Comparison of ENCODE assay signal across 9 mouse cellular contexts in the genomic region with DNA sequence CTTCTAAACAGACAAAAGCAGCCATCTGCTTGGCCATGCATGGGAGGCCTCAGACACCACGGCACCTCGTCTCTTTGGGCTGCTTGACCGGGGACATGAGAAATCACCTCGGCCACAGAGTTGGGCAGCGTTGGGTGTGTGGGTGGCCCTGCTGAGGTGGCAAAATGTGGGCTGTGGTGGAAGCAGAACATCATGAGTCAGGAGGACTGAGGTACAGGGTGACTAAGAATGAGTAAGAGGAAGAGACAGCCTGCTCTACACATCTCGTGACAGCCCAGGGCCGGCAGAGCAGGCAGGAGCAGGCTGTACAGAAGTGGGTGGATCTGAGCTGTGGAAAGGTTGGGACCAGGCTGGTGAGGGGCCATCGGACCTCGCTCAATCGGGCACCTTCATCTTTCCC. TPM values are rescaled to one million over a fixed set of nuclear protein-coding genes. Genes with fewer than 3 reads are reported as not detected.
A peak's percentile ranks its signal among the peaks of the same experiment; 100 is the strongest.
DNase-seq lines count a peak whose midpoint lies in the region; TF ChIP-seq lines count a peak whose summit lies in the region.
"Had no signal": no experiment of that assay in that cellular context is flagged by ENCODE, and none has a peak within 500 bp of the region (broad histone marks: within the 10 kb centered on the region; RNA-seq: fewer than 3 reads in every experiment).

No protein-coding gene starts in this region.

- no peaks in the 10 kb centered on the region for H3K36me3 ChIP-seq in myocyte (ENCODE audit: control insufficient read depth, insufficient read depth)

- no peaks in the 10 kb centered on the region for H3K79me2 ChIP-seq in myocyte (ENCODE audit: control insufficient read depth, insufficient read depth)

- no peaks in the 10 kb centered on the region for H3K27me3 ChIP-seq in myocyte (ENCODE audit: control insufficient read depth, insufficient read depth, insufficient read length)
- H3K27me3 ChIP-seq: midbrain, embryonic 12.5 days had no signal

- no peak overlapping the region for H3K4me3 ChIP-seq in myocyte
- H3K4me3 ChIP-seq: midbrain, embryonic 12.5 days had no signal

- peak; percentile 26 to 34 for DNase-seq in spleen, postnatal 36 days (ENCODE audit: low spot score in 2 of 2)
- DNase-seq in spleen, adult 12 weeks (ENCODE audit: low spot score): no peak
- peak; percentile 55 for DNase-seq in adrenal gland, postnatal 25 days
- DNase-seq in layer of hippocampus, adult 18-20 months (ENCODE audit: low spot score in 2 of 2): peak; percentile 35 to 56
- no peak for DNase-seq in spleen, postnatal 14 days (ENCODE audit: low spot score in 2 of 2)
- no peak for DNase-seq in kidney, adult 11 months
- no peak for DNase-seq in kidney, adult 18-20 months

- TF ChIP-seq POLR2A in myocyte (IDR thresholded peaks at IDR 0.05; ENCODE audit: insufficient read length, low read depth): no peak

- no peak overlapping the region for H3ac ChIP-seq in myocyte (ENCODE audit: control insufficient read depth, insufficient read length)

- H3K4me2 ChIP-seq in myocyte (ENCODE audit: low read depth): peak overlapping the region; percentile 52
- H3K4me2 ChIP-seq: midbrain, embryonic 12.5 days had no signal

TF ChIP-seq in myocyte, 11 proteins besides CTCF, POLR2A, EP300 and RAD21:
- TF ChIP-seq MYOD1 (IDR thresholded peaks at IDR 0.05; ENCODE audit: control insufficient read depth in 1 of 3, insufficient read length in 2 of 3, low read depth in 2 of 3) (peak in 2 of 3 experiments; percentile 57 to 68), TCF3 (IDR thresholded peaks at IDR 0.05; ENCODE audit: insufficient read length, low read depth) (no peak), POLR2AphosphoS2 (IDR thresholded peaks at IDR 0.05; ENCODE audit: insufficient read length, low read depth) (no peak), SRF (IDR thresholded peaks at IDR 0.05; ENCODE audit: control insufficient read depth, insufficient read length, low read depth) (no peak), MYOG (IDR thresholded peaks at IDR 0.05; ENCODE audit: control insufficient read depth in 1 of 3, insufficient read depth in 1 of 3, insufficient read length in 2 of 3, low read depth in 2 of 3) (peak in 1 of 3 experiments; percentile 31), TCF12 (IDR thresholded peaks at IDR 0.05; ENCODE audit: insufficient read depth, poor library complexity, severe bottlenecking) (no peak)
TF ChIP-seq in myocyte: peak in this region for 2.

RNA-seq across cellular contexts. Expression of a gene that starts 14.3 kb away (rescaled TPM):
- total RNA-seq in adrenal gland, postnatal 25 days (2021): 14.1 and 20.3 TPM in 2 replicates
- 10 to 100 TPM; 10.7 to 12.5 TPM for total RNA-seq in layer of hippocampus, adult 18-20 months (2021)
- polyA plus RNA-seq in myocyte (2012; fragmentation: generic; extraction: Trizol): 9.0 TPM

RNA-seq across cellular contexts. Expression of a gene that starts 32.6 kb away (rescaled TPM):
- total RNA-seq in adrenal gland, postnatal 25 days (2021): 10.9 and 12.9 TPM in 2 replicates
- total RNA-seq in layer of hippocampus, adult 18-20 months (2021): 10 to 100 TPM; 33.7 to 38.2 TPM
- 2.2 TPM for polyA plus RNA-seq in myocyte (2012; fragmentation: generic; extraction: Trizol)

RNA-seq across cellular contexts. Expression of a gene that starts 36.5 kb away (rescaled TPM):
- 0.24 TPM in 1 of 2 replicates, not detected in the other for total RNA-seq in adrenal gland, postnatal 25 days (2021)
- total RNA-seq in layer of hippocampus, adult 18-20 months (2021): under 1 TPM; 0.56 to 0.67 TPM
- not detected for polyA plus RNA-seq in myocyte (2012; fragmentation: generic; extraction: Trizol)

RNA-seq across cellular contexts. Expression of a gene that starts 51.8 kb away (rescaled TPM):
- total RNA-seq in adrenal gland, postnatal 25 days (2021): 2.0 and 3.2 TPM in 2 replicates
- total RNA-seq in layer of hippocampus, adult 18-20 months (2021): 1 to 10 TPM; 1.2 to 1.6 TPM
- not detected for polyA plus RNA-seq in myocyte (2012; fragmentation: generic; extraction: Trizol)

Comparison
In these comparisons a context has a peak if more than half of its experiments do, and no peak if none do; other contexts are left out.
1. DNase-seq: peak in spleen, postnatal 36 days (2 of 2), adrenal gland, postnatal 25 days (single experiment) and layer of hippocampus, adult 18-20 months (2 of 2); none in spleen, adult 12 weeks (single experiment), spleen, postnatal 14 days (0 of 2), kidney, adult 11 months (single experiment) and kidney, adult 18-20 months (single experiment).